ENCODE assay signal across 8 mouse cellular contexts in the genomic region with DNA sequence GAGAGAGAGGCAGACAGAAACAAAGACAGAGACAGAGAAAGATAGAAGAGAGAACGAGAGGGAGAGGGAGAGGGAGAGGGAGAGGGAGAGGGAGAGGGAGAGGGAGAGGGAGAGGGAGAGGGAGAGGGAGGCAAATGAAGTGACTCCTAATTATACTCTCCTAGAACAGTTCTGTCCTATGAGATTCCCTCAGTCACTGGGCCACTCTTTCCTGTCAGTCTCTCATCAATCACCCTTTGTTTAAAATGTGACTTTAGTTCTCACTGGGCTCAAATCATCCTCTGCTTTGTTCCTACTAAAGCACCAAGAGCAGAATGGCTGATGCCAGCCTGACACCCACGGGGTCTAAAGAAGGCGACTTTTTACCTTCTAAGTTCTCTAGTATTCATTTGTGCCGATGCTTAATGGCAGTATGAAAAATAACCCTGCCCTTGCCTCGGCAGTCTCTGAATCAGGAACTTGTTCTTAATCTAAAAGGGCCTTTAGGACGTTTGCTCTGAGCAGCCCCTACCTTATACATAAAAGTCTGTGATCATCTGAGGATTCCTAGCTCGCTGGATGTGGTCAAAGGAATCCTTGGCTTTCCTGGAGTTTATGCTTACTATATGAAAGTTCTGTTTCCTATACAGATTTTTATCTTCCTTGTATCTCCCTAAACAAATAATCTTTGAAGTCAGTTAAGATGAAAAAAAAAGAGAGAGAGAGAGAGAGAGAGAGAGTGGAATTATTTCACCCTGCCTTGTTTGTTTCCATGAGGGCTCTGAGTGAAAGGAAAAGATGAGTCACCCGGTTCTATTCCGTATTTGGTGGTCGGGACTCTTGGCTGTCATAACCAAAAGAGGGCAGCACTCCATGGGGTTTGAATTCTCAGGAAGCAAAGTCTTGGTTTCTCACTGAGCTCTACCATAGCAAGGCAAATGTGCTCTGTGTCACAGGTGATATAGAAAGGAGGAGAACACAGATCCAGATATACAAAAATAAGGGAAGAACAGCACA. TPM values are rescaled to one million over a fixed set of nuclear protein-coding genes. Genes with fewer than 3 reads are reported as not detected.
DNase-seq lines count a peak whose midpoint lies in the region; ATAC-seq and TF ChIP-seq lines count a peak whose summit lies in the region.

No protein-coding gene starts in this region.

- H3K4me1 ChIP-seq in embryonic fibroblast, embryonic 13.5 days (ENCODE audit: control insufficient read depth, insufficient read depth, low read length): peaks cover 13% of the 10 kb centered on the region; the same call in 1 of the 2 replicates
- peaks cover 26% of the 10 kb centered on the region for H3K4me1 ChIP-seq in heart, embryonic 15.5 days (replicated peaks)
- H3K4me1 ChIP-seq in kidney, embryonic 15.5 days: peaks cover 13% of the 10 kb centered on the region
- H3K4me1 ChIP-seq in liver, embryonic 13.5 days (replicated peaks): no peaks in the 10 kb centered on the region
- no peaks in the 10 kb centered on the region; the same call in 1 of the 2 replicates for H3K4me1 ChIP-seq in neural tube, embryonic 12.5 days

- DNase-seq in 3T3-L1 (ENCODE audit: low read depth, low spot score): peak; percentile 96
- peak; percentile 84 for DNase-seq in Muller cell, postnatal 12 days (ENCODE audit: inconsistent ontology term)
- no peak for DNase-seq in liver, embryonic 13.5 days
- peak; percentile 25 for DNase-seq in thymus, postnatal 25 days

- peak overlapping the region; percentile 88 for H3K27ac ChIP-seq in embryonic fibroblast, embryonic 13.5 days (ENCODE audit: insufficient read depth, low read length)
- peak overlapping the region; percentile 92 for H3K27ac ChIP-seq in heart, embryonic 15.5 days
- 0 out of 2 replicates have a peak overlapping the region, but pooled peaks have one; percentile 37 for H3K27ac ChIP-seq in kidney, embryonic 15.5 days
- H3K27ac ChIP-seq in liver, embryonic 13.5 days: no peak overlapping the region
- no peak overlapping the region for H3K27ac ChIP-seq in neural tube, embryonic 12.5 days

- H3K9ac ChIP-seq in heart, embryonic 15.5 days: no peak overlapping the region
- no peak overlapping the region for H3K9ac ChIP-seq in kidney, embryonic 15.5 days
- no peak overlapping the region for H3K9ac ChIP-seq in liver, embryonic 13.5 days
- no peak overlapping the region for H3K9ac ChIP-seq in neural tube, embryonic 12.5 days

- TF ChIP-seq CTCF in embryonic fibroblast, embryonic 13.5 days (IDR thresholded peaks at IDR 0.05; ENCODE audit: borderline replicate concordance, insufficient read depth, low read length): no peak

- H3K36me3 ChIP-seq in heart, embryonic 15.5 days: no peaks in the 10 kb centered on the region
- no peaks in the 10 kb centered on the region for H3K36me3 ChIP-seq in kidney, embryonic 15.5 days
- no peaks in the 10 kb centered on the region for H3K36me3 ChIP-seq in liver, embryonic 13.5 days
- no peaks in the 10 kb centered on the region for H3K36me3 ChIP-seq in neural tube, embryonic 12.5 days

- no peaks in the 10 kb centered on the region for H3K27me3 ChIP-seq in heart, embryonic 15.5 days
- H3K27me3 ChIP-seq in kidney, embryonic 15.5 days: no peaks in the 10 kb centered on the region
- no peaks in the 10 kb centered on the region for H3K27me3 ChIP-seq in liver, embryonic 13.5 days
- no peaks in the 10 kb centered on the region for H3K27me3 ChIP-seq in neural tube, embryonic 12.5 days (replicated peaks)

- no peaks in the 10 kb centered on the region for H3K9me3 ChIP-seq in heart, embryonic 15.5 days (replicated peaks)
- no peaks in the 10 kb centered on the region for H3K9me3 ChIP-seq in kidney, embryonic 15.5 days (replicated peaks)
- no peaks in the 10 kb centered on the region for H3K9me3 ChIP-seq in liver, embryonic 13.5 days (replicated peaks)
- H3K9me3 ChIP-seq in neural tube, embryonic 12.5 days: no peaks in the 10 kb centered on the region

- 15% methylated on average over 10 of the region's 10 CpGs for WGBS in heart, embryonic 15.5 days
- WGBS in kidney, embryonic 15.5 days: 34% methylated on average over 10 of the region's 10 CpGs
- 19% methylated on average over 10 of the region's 10 CpGs for WGBS in liver, embryonic 13.5 days (ENCODE audit: insufficient replicate concordance)
- 17% methylated on average over 10 of the region's 10 CpGs for WGBS in neural tube, embryonic 12.5 days

- 0 out of 2 replicates have a peak overlapping the region, but pooled peaks have one; percentile 0 for H3K4me2 ChIP-seq in heart, embryonic 15.5 days
- no peak overlapping the region for H3K4me2 ChIP-seq in kidney, embryonic 15.5 days
- H3K4me2 ChIP-seq in liver, embryonic 13.5 days: no peak overlapping the region
- H3K4me2 ChIP-seq in neural tube, embryonic 12.5 days (replicated peaks): peak overlapping the region; percentile 33

- H3K4me3 ChIP-seq in embryonic fibroblast, embryonic 13.5 days (ENCODE audit: insufficient read depth, low read length): no peak overlapping the region
- H3K4me3 ChIP-seq in heart, embryonic 15.5 days: no peak overlapping the region
- H3K4me3 ChIP-seq in kidney, embryonic 15.5 days (replicated peaks): no peak overlapping the region
- H3K4me3 ChIP-seq in liver, embryonic 13.5 days (replicated peaks): no peak overlapping the region
- H3K4me3 ChIP-seq in neural tube, embryonic 12.5 days: no peak overlapping the region

- no peak for TF ChIP-seq POLR2A in embryonic fibroblast, embryonic 13.5 days (IDR thresholded peaks at IDR 0.05; ENCODE audit: low read depth, low read length)

- ATAC-seq in heart, embryonic 15.5 days (replicated peaks; ENCODE audit: insufficient number of reproducible peaks, insufficient read depth, low FRiP score, low read depth): peak; percentile 77
- ATAC-seq in kidney, embryonic 15.5 days (replicated peaks; ENCODE audit: low FRiP score): peak; percentile 64; the same call in 1 of the 2 replicates
- peak; percentile 61; the same call in 1 of the 2 replicates for ATAC-seq in liver, embryonic 13.5 days (ENCODE audit: low read depth)
- ATAC-seq in neural tube, embryonic 12.5 days (ENCODE audit: low FRiP score, low read depth): peak; percentile 64

RNA-seq across cellular contexts. Expression of gene Otogl, which starts 20.2 kb away (rescaled TPM):
- 0.05 and 0.07 TPM in 2 replicates for polyA plus RNA-seq in embryonic fibroblast, embryonic 13.5 days (2011; ENCODE audit: insufficient read length, low read depth, missing spikeins)
- 0.04 and 0.05 TPM in 2 replicates for polyA plus RNA-seq in heart, embryonic 15.5 days (2015; fragmentation: Nextera tagmentation; extraction: Ambion mirVana)
- 0.09 and 0.10 TPM in 2 replicates for polyA plus RNA-seq in kidney, embryonic 15.5 days (2015; fragmentation: Nextera tagmentation; extraction: Ambion mirVana)
- 0.01 and 0.02 TPM in 2 replicates for polyA plus RNA-seq in liver, embryonic 13.5 days (2015; fragmentation: Nextera tagmentation; extraction: Ambion mirVana)
- 0.11 and 0.16 TPM in 2 replicates for polyA plus RNA-seq in neural tube, embryonic 12.5 days (2016; fragmentation: Nextera tagmentation; extraction: Ambion mirVana)

Comparison
In these comparisons a context has a peak if more than half of its experiments do, and no peak if none do; other contexts are left out.
1. H3K27ac ChIP-seq: peak in embryonic fibroblast, embryonic 13.5 days (single experiment), heart, embryonic 15.5 days (single experiment) and kidney, embryonic 15.5 days (single experiment); none in liver, embryonic 13.5 days (single experiment) and neural tube, embryonic 12.5 days (single experiment).
2. H3K4me2 ChIP-seq: peak in heart, embryonic 15.5 days (single experiment) and neural tube, embryonic 12.5 days (single experiment); none in kidney, embryonic 15.5 days (single experiment) and liver, embryonic 13.5 days (single experiment).
3. Peak in every context shown above with its lines, with median percentiles within 50 percentile points of each other: ATAC-seq.